Comparison of ENCODE assay signal across 16 mouse cellular contexts in genomic region chr15:10332566-10332965, GRCm38 (mm10). TPM values are rescaled to one million over a fixed set of nuclear protein-coding genes. Genes with fewer than 3 reads are reported as not detected.
"Had no signal": no experiment of that assay in that cellular context is flagged by ENCODE, and none has a peak within 500 bp of the region (broad histone marks: within the 10 kb centered on the region; RNA-seq: fewer than 3 reads in every experiment).

No protein-coding gene starts in this region.

- ATAC-seq: intestine, postnatal 0 days; liver, postnatal 0 days; lung, postnatal 0 days; midbrain, embryonic 15.5 days had no signal

- DNase-seq: layer of hippocampus, adult 9-11 months; layer of hippocampus, postnatal 36 days; left cerebral cortex, postnatal 4 days; liver, postnatal 0 days; lung, embryonic 14.5 days; right cerebral cortex, adult 18-20 months; right cerebral cortex, postnatal 14 days; right cerebral cortex, postnatal 4 days; thymus, postnatal 25 days had no signal

RNA-seq across cellular contexts. Expression of gene Gm21973, which starts 7.4 kb away (rescaled TPM):
- total RNA-seq: layer of hippocampus, adult 2 months; layer of hippocampus, postnatal 36 days; left cerebral cortex, adult 2 months; left cerebral cortex, postnatal 14 days; left cerebral cortex, postnatal 4 days; megakaryocyte, adult 5-6 weeks had no signal

RNA-seq across cellular contexts. Expression of gene Agxt2, which starts 25.8 kb away (rescaled TPM):
- total RNA-seq: layer of hippocampus, adult 2 months; layer of hippocampus, postnatal 36 days; left cerebral cortex, adult 2 months; left cerebral cortex, postnatal 14 days; left cerebral cortex, postnatal 4 days; megakaryocyte, adult 5-6 weeks had no signal
